Mouse (Mus musculus) G1E (cell line): ENCODE results near the gene Galnt17.

ENCODE experiments used
- CTCF ChIP-seq: IDR thresholded peaks from 2 replicates; pipeline ENCODE4 v1.5.1; 2012; ENCODE audit warnings: low read depth, low read length, inconsistent platforms, mixed read lengths
- GATA1 ChIP-seq: IDR thresholded peaks from 2 replicates; pipeline ENCODE4 v1.6.1; 2012; ENCODE audit warnings: borderline replicate concordance, low read length, inconsistent platforms, mixed read lengths
- TAL1 ChIP-seq: conservative IDR thresholded peaks from 2 replicates; pipeline ENCODE4 v1.6.1; 2012; ENCODE audit warnings: low read depth, low read length, inconsistent platforms, mixed read lengths

GRCm38 (mm10) chr5:131236906-131237305 lies 71.4 kb downstream of the Galnt17 start:
- TF ChIP-seq CTCF (no peak), GATA1 (no peak), TAL1 (no peak)
